Mouse (Mus musculus): Measurements from ENCODE around the gene Aox1.

DNA sequence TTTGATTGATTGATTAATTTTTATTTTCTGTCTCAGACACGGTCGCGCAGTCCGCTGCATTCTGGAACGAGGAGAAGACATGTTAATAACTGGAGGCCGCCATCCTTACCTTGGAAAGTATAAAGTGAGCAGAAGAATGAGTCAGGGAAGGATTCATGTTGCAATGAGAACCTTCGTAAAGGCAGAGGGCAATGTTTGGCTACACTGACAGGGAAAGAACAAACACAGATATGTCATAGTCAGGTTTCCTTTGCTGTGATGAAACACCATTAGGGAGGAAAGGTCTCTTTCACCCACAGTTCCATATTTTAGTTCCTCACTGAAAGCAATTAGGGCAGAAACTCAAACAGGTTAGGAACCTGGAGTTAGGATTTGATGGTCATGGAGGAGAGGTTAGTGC is 48.7 kb downstream of the Aox1 start:
- no peak for TF ChIP-seq CTCF (IDR thresholded peaks at IDR 0.05; ENCODE audit: low read depth, low read length)
- TF ChIP-seq GATA1 (IDR thresholded peaks at IDR 0.05; ENCODE audit: borderline replicate concordance, low read length), result no peak
- no peak for TF ChIP-seq TAL1 (conservative IDR thresholded peaks at IDR 0.05; ENCODE audit: low read depth, low read length)
- no peak for TF ChIP-seq GATA2 (IDR thresholded peaks at IDR 0.05; ENCODE audit: borderline replicate concordance, low read depth, low read length)
- TF ChIP-seq POLR2AphosphoS5 (IDR thresholded peaks at IDR 0.05; ENCODE audit: insufficient replicate concordance, low read depth, low read length), result no peak
